Mouse (Mus musculus) kidney, adult 18-20 months (tissue): Measurements from ENCODE around the gene Krtap10-4.
"Not testable (repeated sequence)": the region's sequence is repeated elsewhere in the genome, so short reads cannot be mapped to it uniquely, and the experiment has no call there.

Experiments
- DNase-seq: peaks from one replicate; pipeline ENCODE4 v3.0.0; 2021

Gene Krtap10-4

DNA sequence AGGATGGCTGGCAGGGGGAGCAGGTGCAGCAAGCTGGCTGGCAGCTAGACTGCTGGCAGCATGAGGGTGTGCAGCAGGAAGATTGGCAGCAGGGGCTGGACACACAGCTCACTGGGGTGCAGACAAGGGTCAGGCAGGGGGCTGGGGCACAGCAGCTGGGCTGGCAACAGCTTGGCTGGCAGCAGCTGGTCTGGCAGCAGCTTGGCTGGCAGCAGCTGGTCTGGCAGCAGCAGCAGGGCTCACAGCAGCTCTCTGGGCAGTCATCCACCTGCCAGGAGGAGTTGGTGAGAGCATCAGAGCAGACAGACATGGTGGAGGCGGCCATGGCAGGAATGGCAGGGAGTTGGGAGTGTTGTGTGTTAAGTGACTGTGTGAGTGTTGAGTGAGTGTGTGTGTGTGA is 39.0 kb downstream of the Krtap10-4 start, which contains the start of gene Gm7137:
TSS of gene Gm7137 (minus strand) at position 325 of the 400 bp plus-strand sequence.
- DNase-seq = not testable (repeated sequence)

DNA sequence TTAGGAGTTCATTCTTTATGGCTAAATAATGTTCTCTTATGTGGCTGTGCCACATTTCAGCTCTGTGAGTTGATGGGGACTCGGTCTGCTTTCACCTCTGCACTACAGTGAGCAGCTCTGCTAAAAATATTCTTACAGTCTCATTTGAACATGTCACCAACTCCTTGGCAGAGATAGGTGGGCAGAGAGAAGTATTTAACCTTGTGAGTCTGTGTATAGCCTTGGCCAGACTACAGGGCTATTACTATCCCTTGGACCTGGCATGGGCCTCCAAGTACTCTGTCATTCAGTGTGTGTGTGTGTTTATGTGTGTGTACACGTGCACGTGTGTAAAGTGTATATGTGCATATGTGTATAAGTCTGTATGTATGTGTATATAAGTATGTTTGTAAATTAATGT is 43.5 kb downstream of the Krtap10-4 start:
- not testable (repeated sequence) for DNase-seq

DNA sequence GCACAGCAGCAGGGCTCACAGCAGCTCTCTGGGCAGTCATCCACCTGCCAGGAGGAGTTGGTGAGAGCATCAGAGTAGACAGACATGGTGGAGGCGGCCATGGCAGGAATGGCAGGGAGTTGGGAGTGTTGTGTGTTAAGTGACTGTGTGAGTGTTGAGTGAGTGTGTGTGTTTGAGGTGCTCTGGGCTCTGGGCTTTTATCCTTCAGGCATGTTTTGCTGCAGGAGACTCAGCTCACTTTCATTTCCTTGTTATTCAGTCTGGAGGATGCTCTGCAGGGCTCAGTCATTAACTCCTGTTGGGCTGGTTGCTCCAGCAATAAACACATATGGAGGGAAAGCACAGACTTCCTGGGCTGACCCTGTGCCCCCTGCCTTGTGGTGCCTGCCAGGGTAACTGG is 44.5 kb downstream of the Krtap10-4 start, which contains the start of gene Gm3250:
TSS of gene Gm3250 (minus strand) at position 101 of the 400 bp plus-strand sequence.
- not testable (repeated sequence) for DNase-seq

DNA sequence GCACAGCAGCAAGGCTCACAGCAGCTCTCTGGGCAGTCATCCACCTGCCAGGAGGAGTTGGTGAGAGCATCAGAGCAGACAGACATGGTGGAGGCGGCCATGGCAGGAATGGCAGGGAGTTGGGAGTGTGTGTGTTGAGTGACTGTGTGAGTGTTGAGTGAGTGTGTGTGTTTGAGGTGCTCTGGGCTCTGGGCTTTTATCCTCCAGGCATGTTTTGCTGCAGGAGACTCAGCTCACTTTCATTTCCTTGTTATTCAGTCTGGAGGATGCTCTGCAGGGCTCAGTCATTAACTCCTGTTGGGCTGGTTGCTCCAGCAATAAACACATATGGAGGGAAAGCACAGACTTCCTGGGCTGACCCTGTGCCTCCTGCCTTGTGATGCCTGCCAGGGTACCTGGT is 50.1 kb downstream of the Krtap10-4 start, which contains the start of gene Gm7138:
TSS of gene Gm7138 (minus strand) at position 101 of the 400 bp plus-strand sequence.
- DNase-seq = not testable (repeated sequence)
